Mouse (Mus musculus): ENCODE data around the gene Msrb3. TPM values are rescaled to one million over a fixed set of nuclear protein-coding genes. Genes with fewer than 3 reads are reported as not detected.

Gene Msrb3
- polyA plus RNA-seq, 1 experiment from 2014 or later, result 11.4 TPM

GRCm38 (mm10) chr10:120874261-120874660, 24.6 kb downstream of the Msrb3 start:
- H3K36me3 ChIP-seq (replicated peaks), result no peaks in the 10 kb centered on the region

DNA sequence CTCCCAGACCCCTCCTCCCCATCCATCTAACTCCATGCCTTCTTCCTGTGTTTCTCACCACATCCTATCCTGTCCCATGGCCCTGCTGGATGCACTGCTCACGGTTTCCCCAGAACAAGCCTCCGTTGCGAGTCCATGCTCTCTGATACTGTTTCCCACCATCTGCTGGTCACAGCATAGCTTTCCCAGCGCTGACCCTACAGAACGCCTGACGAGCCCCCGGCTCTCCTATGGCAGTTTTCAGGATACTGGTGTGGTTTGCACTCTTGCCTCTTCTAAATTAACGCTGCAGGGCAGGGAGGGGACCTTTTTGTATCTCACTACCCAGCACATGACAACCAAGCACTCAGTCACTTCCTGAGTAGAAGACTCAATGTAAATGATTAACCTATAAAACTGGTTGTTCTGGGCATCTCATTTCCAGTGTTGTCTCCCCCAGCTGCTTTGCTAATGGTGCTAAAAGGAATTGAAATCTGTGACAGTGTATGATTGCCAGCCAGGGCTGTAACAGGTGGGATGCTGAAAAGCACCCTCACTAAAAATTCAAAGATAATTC, 25.2 kb downstream of the Msrb3 start:
- H3K4me2 ChIP-seq, result no peak overlapping the region
- no peak overlapping the region for H3K9ac ChIP-seq
- no peaks in the 10 kb centered on the region for H3K36me3 ChIP-seq (replicated peaks)
- no peaks in the 10 kb centered on the region for H3K9me3 ChIP-seq
- H3K4me1 ChIP-seq, result peaks cover 15% of the 10 kb centered on the region
- no peak for ATAC-seq (ENCODE audit: low FRiP score)
- 81% methylated on average over 8 of the region's 8 CpGs for WGBS
- H3K27me3 ChIP-seq, result peaks cover 4% of the 10 kb centered on the region
- no peak overlapping the region for H3K27ac ChIP-seq
- H3K4me3 ChIP-seq (replicated peaks), result no peak overlapping the region

More at GRCm38 (mm10) chr10:120874261-120874660, 24.6 kb downstream of the Msrb3 start:
- Histone ChIP-seq H3K4me1 (peaks cover 15% of the 10 kb centered on the region), H3K9ac (no peak overlapping the region), H3K4me2 (no peak overlapping the region), H3K27ac (no peak overlapping the region), H3K4me3 (replicated peaks) (no peak overlapping the region), H3K9me3 (no peaks in the 10 kb centered on the region), H3K27me3 (peaks cover 4% of the 10 kb centered on the region)
- 76% methylated on average over 12 of the region's 12 CpGs for WGBS
- no peak for ATAC-seq (ENCODE audit: low FRiP score)

DNA sequence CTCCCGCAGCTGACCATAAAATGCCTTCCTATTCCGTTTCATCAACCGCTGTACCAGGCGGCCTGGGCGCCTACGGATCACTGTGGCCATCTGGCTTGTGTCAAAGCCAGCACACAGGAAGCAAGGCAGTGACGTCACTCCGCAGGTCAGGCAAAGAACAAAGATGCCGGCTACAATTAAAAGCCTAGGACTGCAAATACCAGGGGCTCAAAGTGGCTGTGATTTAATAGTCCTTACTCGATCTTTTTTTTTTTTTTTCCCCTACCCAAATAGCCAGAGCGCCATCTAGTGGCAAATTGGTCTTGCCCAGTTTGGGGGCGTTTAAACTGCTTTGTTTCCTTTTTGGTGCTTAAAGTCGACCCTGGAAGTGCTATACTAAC, 26.4 kb downstream of the Msrb3 start:
- Histone ChIP-seq H3K36me3 (replicated peaks) (no peaks in the 10 kb centered on the region), H3K4me1 (peaks cover 15% of the 10 kb centered on the region), H3K4me3 (replicated peaks) (no peak overlapping the region), H3K27ac (no peak overlapping the region), H3K27me3 (peaks cover 4% of the 10 kb centered on the region), H3K9me3 (no peaks in the 10 kb centered on the region), H3K9ac (no peak overlapping the region), H3K4me2 (peak overlapping the region; percentile 38)
- 19% methylated on average over 13 of the region's 13 CpGs for WGBS
- ATAC-seq (ENCODE audit: low FRiP score), result peak; percentile 69

DNA sequence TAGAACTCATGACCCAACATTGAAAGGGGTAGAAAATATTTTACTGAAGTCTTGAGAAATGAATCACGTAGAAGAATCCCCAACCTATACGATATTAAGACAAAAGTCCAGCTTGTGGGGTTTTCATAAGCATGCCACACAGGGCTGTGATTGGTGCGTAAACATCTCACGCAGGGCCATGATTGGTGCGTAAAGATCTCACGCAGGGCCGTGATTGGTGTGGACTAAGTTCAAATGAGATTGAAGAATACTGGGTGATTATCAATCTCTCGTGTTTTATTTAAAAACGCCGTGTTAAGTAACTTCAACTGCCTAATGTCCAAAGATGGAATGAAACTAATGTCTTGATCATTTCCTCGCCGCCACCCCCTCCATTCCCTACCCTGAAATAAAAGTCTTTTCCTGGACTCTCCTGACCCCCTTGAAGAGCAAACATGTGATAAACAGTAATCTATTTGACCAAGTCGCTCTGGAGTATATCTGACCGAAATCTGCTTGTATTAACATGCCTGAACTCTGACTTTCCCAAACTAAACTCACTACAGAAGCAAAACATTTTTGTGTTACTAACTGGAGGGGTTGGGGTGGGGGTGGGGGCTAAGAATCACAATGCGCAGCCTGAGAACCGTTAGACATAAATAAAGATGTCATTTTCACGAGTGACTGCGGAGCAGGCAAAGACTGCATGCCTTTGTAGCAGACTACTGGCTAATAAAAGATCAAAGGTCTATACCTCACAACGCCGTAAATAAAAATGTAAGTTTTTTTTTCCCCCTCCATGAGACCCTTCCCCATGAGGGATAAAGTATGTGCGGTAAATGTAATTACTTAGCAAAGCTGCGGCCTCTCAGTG, 27.0 kb downstream of the Msrb3 start:
- no peak; the same call in 1 of the 2 replicates for ATAC-seq (ENCODE audit: low FRiP score)
- no peak overlapping the region for H3K4me3 ChIP-seq (replicated peaks)
- 74% methylated on average over 22 of the region's 22 CpGs for WGBS
- no peaks in the 10 kb centered on the region for H3K9me3 ChIP-seq
- no peaks in the 10 kb centered on the region for H3K36me3 ChIP-seq (replicated peaks)
- peak overlapping the region; percentile 38 for H3K4me2 ChIP-seq
- peaks cover 15% of the 10 kb centered on the region for H3K4me1 ChIP-seq
- H3K9ac ChIP-seq, result no peak overlapping the region
- no peak overlapping the region for H3K27ac ChIP-seq
- H3K27me3 ChIP-seq, result peaks cover 4% of the 10 kb centered on the region

GRCm38 (mm10) chr10:120871096-120871495, 27.8 kb downstream of the Msrb3 start:
- H3K27ac ChIP-seq, result no peak overlapping the region

GRCm38 (mm10) chr10:120869241-120869775, 29.6 kb downstream of the Msrb3 start:
- H3K4me3 ChIP-seq (replicated peaks), result no peak overlapping the region
- 0 out of 2 replicates have a peak, but pooled peaks cover 5% of the 10 kb centered on the region for H3K4me1 ChIP-seq
- 85% methylated on average over 22 of the region's 22 CpGs for WGBS
- ATAC-seq (ENCODE audit: low FRiP score), result no peak
- H3K4me2 ChIP-seq, result no peak overlapping the region
- H3K36me3 ChIP-seq (replicated peaks), result no peaks in the 10 kb centered on the region
- H3K9ac ChIP-seq, result no peak overlapping the region
- H3K27me3 ChIP-seq, result peaks cover 4% of the 10 kb centered on the region
- H3K27ac ChIP-seq, result no peak overlapping the region
- no peaks in the 10 kb centered on the region for H3K9me3 ChIP-seq

More at GRCm38 (mm10) chr10:120871096-120871495, 27.8 kb downstream of the Msrb3 start:
- 89% methylated on average over 14 of the region's 14 CpGs for WGBS
- peaks cover 4% of the 10 kb centered on the region for H3K27me3 ChIP-seq
- H3K9me3 ChIP-seq, result no peaks in the 10 kb centered on the region
- peaks cover 12% of the 10 kb centered on the region for H3K4me1 ChIP-seq
- H3K36me3 ChIP-seq (replicated peaks), result no peaks in the 10 kb centered on the region
- no peak overlapping the region for H3K4me3 ChIP-seq (replicated peaks)
- H3K9ac ChIP-seq, result no peak overlapping the region
- ATAC-seq (ENCODE audit: low FRiP score), result no peak
- no peak overlapping the region for H3K4me2 ChIP-seq

DNA sequence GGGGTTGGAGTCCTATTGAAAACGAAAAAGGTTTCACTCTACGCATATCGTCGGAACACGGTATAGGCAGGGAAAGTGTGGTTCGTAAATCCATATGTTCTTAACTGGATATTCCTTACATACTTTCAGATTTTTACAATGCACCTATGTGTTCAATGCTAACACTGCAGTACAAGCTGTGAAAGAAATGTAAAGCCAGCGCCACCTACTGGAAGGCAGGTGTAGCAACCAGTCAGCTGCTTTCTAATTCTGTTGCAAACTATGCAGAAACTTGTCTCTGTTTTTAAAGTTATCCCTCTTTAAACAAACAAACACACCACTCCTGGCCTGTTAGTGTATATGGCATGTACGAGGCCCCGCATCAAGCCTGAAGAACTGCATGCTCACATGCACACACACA, 34.5 kb downstream of the Msrb3 start:
- Histone ChIP-seq H3K4me1 (no peaks in the 10 kb centered on the region), H3K27ac (no peak overlapping the region), H3K9ac (no peak overlapping the region), H3K36me3 (replicated peaks) (no peaks in the 10 kb centered on the region), H3K27me3 (no peaks in the 10 kb centered on the region), H3K4me2 (no peak overlapping the region), H3K9me3 (no peaks in the 10 kb centered on the region), H3K4me3 (replicated peaks) (no peak overlapping the region)
- ATAC-seq (ENCODE audit: low FRiP score), result no peak; the same call in 1 of the 2 replicates
- WGBS, result 26% methylated on average over 9 of the region's 9 CpGs

DNA sequence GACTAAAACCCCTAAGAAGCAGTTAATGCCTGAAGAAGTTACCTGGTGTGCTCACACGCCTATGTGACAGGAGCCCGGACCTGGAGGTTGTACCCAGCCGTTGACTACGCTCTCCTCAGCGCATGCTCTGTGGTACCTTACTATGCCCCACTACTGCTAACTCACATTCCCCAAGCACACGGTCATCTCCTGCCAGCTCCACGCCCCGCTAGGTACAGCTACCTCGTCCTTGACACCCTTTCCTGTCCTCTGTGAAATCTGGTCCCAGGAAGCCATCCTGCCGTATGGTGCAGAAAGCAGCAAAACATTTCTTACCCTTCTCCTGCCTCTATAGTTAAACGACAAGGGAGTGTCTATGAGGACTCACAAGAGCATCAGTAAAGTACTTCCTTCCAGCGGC, 37.2 kb downstream of the Msrb3 start:
- no peak for ATAC-seq (ENCODE audit: low FRiP score)
- no peak overlapping the region for H3K9ac ChIP-seq
- H3K4me3 ChIP-seq (replicated peaks), result no peak overlapping the region
- H3K4me2 ChIP-seq, result no peak overlapping the region
- H3K4me1 ChIP-seq, result peaks cover 9% of the 10 kb centered on the region; the same call in 1 of the 2 replicates
- no peaks in the 10 kb centered on the region for H3K36me3 ChIP-seq (replicated peaks)
- H3K9me3 ChIP-seq, result no peaks in the 10 kb centered on the region
- H3K27ac ChIP-seq, result no peak overlapping the region
- WGBS, result 96% methylated on average over 12 of the region's 12 CpGs
- no peaks in the 10 kb centered on the region for H3K27me3 ChIP-seq

GRCm38 (mm10) chr10:120861194-120861593, 37.7 kb downstream of the Msrb3 start:
- no peaks in the 10 kb centered on the region for H3K27me3 ChIP-seq
- H3K9ac ChIP-seq, result no peak overlapping the region
- no peak overlapping the region for H3K27ac ChIP-seq
- WGBS, result 83% methylated on average over 3 of the region's 3 CpGs
- ATAC-seq (ENCODE audit: low FRiP score), result no peak
- H3K36me3 ChIP-seq (replicated peaks), result no peaks in the 10 kb centered on the region
- H3K4me1 ChIP-seq, result peaks cover 9% of the 10 kb centered on the region; the same call in 1 of the 2 replicates
- no peak overlapping the region for H3K4me3 ChIP-seq (replicated peaks)
- H3K9me3 ChIP-seq, result no peaks in the 10 kb centered on the region
- no peak overlapping the region for H3K4me2 ChIP-seq

DNA sequence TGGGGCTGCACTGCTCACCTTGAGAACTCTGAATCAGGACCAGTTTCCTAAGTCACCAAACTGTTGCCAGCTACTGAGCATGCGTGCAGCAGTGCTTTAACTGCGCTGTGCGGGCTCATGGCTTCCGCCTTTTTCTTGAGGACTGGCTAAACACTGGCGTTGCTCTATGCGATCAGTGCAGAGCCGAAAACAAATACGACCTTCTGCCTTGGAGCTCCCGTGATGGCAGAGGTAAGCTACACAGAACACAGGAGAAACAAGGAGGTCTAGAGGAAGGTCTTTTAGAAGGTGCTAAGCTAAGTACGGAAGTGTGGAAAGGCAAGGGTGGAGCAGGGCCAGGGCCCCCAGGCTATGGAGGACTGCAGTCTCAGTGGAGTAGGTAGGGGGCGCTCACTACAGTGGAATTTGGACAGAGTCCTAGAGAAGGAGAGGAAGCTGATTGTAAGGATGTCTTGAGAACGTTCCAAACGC, 41.3 kb downstream of the Msrb3 start:
- H3K4me1 ChIP-seq, result peaks cover 30% of the 10 kb centered on the region
- peak overlapping the region; percentile 40 for H3K4me2 ChIP-seq
- H3K27me3 ChIP-seq, result peaks cover 5% of the 10 kb centered on the region; the same call in 1 of the 2 replicates
- no peaks in the 10 kb centered on the region for H3K9me3 ChIP-seq
- ATAC-seq (ENCODE audit: low FRiP score), result peak; percentile 68
- H3K9ac ChIP-seq, result no peak overlapping the region; the same call in 1 of the 2 replicates
- WGBS, result 36% methylated on average over 13 of the region's 13 CpGs
- peak overlapping the region; percentile 66 for H3K27ac ChIP-seq
- H3K4me3 ChIP-seq (replicated peaks), result peak overlapping the region; percentile 21
- H3K36me3 ChIP-seq (replicated peaks), result no peaks in the 10 kb centered on the region

GRCm38 (mm10) chr10:120854329-120854728, 44.6 kb downstream of the Msrb3 start:
- Histone ChIP-seq H3K4me1 (peaks cover 44% of the 10 kb centered on the region), H3K27me3 (peaks cover 8% of the 10 kb centered on the region; the same call in 1 of the 2 replicates), H3K27ac (peak overlapping the region; percentile 82), H3K4me3 (replicated peaks) (no peak overlapping the region), H3K4me2 (peak overlapping the region; percentile 17), H3K36me3 (replicated peaks) (no peaks in the 10 kb centered on the region), H3K9ac (no peak overlapping the region), H3K9me3 (no peaks in the 10 kb centered on the region)
- 6% methylated on average over 10 of the region's 10 CpGs for WGBS
- ATAC-seq (ENCODE audit: low FRiP score), result peak; percentile 47; the same call in 1 of the 2 replicates

DNA sequence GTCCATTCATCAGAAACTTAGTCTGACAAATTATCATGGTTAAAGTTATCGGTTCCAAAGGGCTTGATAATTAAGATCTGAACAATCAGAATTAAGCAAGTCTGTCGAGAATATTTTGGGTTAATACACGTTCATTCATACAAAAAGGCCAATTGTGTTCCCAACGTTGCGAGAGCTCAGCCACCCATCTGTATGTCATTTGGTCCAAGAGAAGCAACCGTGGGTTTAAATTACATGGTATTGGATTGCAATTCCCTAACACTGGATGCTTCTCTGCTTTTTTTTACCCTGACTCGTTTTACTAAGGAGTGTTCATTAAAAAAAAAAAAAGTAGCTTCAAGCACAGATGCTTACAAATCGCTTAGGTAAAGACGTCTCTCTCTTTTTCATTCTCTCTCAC, 45.1 kb downstream of the Msrb3 start:
- Histone ChIP-seq H3K36me3 (replicated peaks) (no peaks in the 10 kb centered on the region), H3K9ac (no peak overlapping the region), H3K27me3 (peaks cover 8% of the 10 kb centered on the region; the same call in 1 of the 2 replicates), H3K4me3 (replicated peaks) (no peak overlapping the region), H3K4me2 (no peak overlapping the region), H3K9me3 (no peaks in the 10 kb centered on the region), H3K27ac (peak overlapping the region; percentile 87), H3K4me1 (peaks cover 44% of the 10 kb centered on the region)
- WGBS, result 18% methylated on average over 9 of the region's 9 CpGs
- no peak for ATAC-seq (ENCODE audit: low FRiP score)
